ENCODE assay signal across 9 mouse cellular contexts in the genomic region with DNA sequence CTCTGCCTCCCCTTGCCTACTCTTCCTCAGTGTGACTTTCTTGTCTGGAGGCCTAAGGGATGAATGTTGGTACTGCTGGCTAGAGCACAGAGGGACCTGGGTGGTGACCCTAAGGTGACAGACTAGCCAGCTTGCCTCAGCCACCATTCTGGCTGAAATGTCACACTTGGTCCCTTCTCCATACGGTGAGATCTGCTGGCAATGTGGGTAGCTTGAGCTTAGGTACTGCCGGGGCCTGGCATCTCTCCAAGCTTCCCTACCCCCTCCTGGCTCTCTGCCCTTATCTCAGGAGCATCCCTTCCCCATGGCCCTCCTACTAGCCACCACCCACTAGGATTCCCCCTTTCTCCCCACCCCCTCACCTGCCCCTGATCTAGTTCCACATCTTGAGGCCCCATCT.
DNase-seq lines count a peak whose midpoint lies in the region; ATAC-seq lines count a peak whose summit lies in the region.
"Had no signal": no experiment of that assay in that cellular context is flagged by ENCODE, and none has a peak within 500 bp of the region (broad histone marks: within the 10 kb centered on the region; RNA-seq: fewer than 3 reads in every experiment).

No protein-coding gene starts in this region.

- H3K9ac ChIP-seq in forebrain, embryonic 13.5 days = no peak overlapping the region
- H3K9ac ChIP-seq in midbrain, embryonic 13.5 days (replicated peaks) = no peak overlapping the region

- H3K4me3 ChIP-seq in forebrain, embryonic 13.5 days = no peak overlapping the region
- H3K4me3 ChIP-seq in midbrain, embryonic 13.5 days (replicated peaks) = no peak overlapping the region

- peak; percentile 43 for DNase-seq in kidney, postnatal 10 days
- no peak for DNase-seq in kidney, adult 8-10 months
- peak; percentile 88 to 92 for DNase-seq in cerebellum, postnatal 14 days
- no peak for DNase-seq in urinary bladder, postnatal 36 days (ENCODE audit: low spot score in 2 of 2)
- DNase-seq in right cerebral cortex, postnatal 36 days (ENCODE audit: low spot score in 2 of 2) = no peak

- H3K36me3 ChIP-seq in forebrain, embryonic 13.5 days (ENCODE audit: poor library complexity, severe bottlenecking) = no peaks in the 10 kb centered on the region
- no peaks in the 10 kb centered on the region for H3K36me3 ChIP-seq in midbrain, embryonic 13.5 days

- peaks cover 3% of the 10 kb centered on the region; the same call in 1 of the 2 replicates for H3K9me3 ChIP-seq in forebrain, embryonic 13.5 days (replicated peaks)
- H3K9me3 ChIP-seq in midbrain, embryonic 13.5 days = no peaks in the 10 kb centered on the region

- peaks cover 40% of the 10 kb centered on the region for H3K4me1 ChIP-seq in forebrain, embryonic 13.5 days
- H3K4me1 ChIP-seq in midbrain, embryonic 13.5 days (replicated peaks) = peaks cover 42% of the 10 kb centered on the region

- WGBS in forebrain, embryonic 13.5 days = 32% methylated on average over 2 of the region's 2 CpGs
- 73% methylated on average over 2 of the region's 2 CpGs for WGBS in midbrain, embryonic 13.5 days

- H3K27me3 ChIP-seq in forebrain, embryonic 13.5 days = peaks cover 82% of the 10 kb centered on the region
- H3K27me3 ChIP-seq in midbrain, embryonic 13.5 days = no peaks in the 10 kb centered on the region

- peak; percentile 62 for ATAC-seq in forebrain, embryonic 13.5 days
- no peak for ATAC-seq in midbrain, embryonic 13.5 days
- ATAC-seq in frontal cortex, adult (ENCODE audit: low TSS enrichment) = no peak
- ATAC-seq: inflammation-experienced regulatory T-cells, adult 6 months had no signal

- peak overlapping the region; percentile 59 for H3K27ac ChIP-seq in forebrain, embryonic 13.5 days
- peak overlapping the region; percentile 79; the same call in 1 of the 2 replicates for H3K27ac ChIP-seq in midbrain, embryonic 13.5 days

- H3K4me2 ChIP-seq in forebrain, embryonic 13.5 days = no peak overlapping the region
- H3K4me2 ChIP-seq in midbrain, embryonic 13.5 days (replicated peaks) = no peak overlapping the region

Comparison
In these comparisons a context has a peak if more than half of its experiments do, and no peak if none do; other contexts are left out.
1. DNase-seq: peak in kidney, postnatal 10 days (single experiment) and cerebellum, postnatal 14 days (2 of 2); none in kidney, adult 8-10 months (0 of 2), urinary bladder, postnatal 36 days (0 of 2) and right cerebral cortex, postnatal 36 days (0 of 2).